Mouse (Mus musculus) neural tube, embryonic 11.5 days (tissue): ENCODE data around the gene Aadacl4. TPM values are rescaled to one million over a fixed set of nuclear protein-coding genes. Genes with fewer than 3 reads are reported as not detected.
"Not testable (repeated sequence)": the region's sequence is repeated elsewhere in the genome, so short reads cannot be mapped to it uniquely, and the experiment has no call there.

ENCODE experiments used
- ATAC-seq: fragments of 200-750 bp; cut with Nextera tagmentation; 2 replicates; pipeline ENCODE4 v1.8.0; 2017; ENCODE audit warnings: moderate number of reproducible peaks, mild to moderate bottlenecking, moderate TSS enrichment, moderate library complexity; ENCODE audit not compliant: insufficient read depth, low FRiP score, low TSS enrichment
- DNase-seq: peaks from one replicate; pipeline ENCODE4 v3.0.0-alpha.2; 2015; ENCODE audit warnings: low spot score
- H3K27ac ChIP-seq: fragments of 300-500 bp; sonication (generic); 2 replicates; pipeline ENCODE4 v1.5.1; 2014; ENCODE audit warnings: low read depth, mild to moderate bottlenecking, low read length
- H3K27me3 ChIP-seq: fragments of 300-500 bp; sonication (generic); 2 replicates; pipeline ENCODE4 v1.6.1; 2014; ENCODE audit warnings: mild to moderate bottlenecking, low read length, mixed read lengths; ENCODE audit not compliant: control insufficient read depth, insufficient read depth
- H3K36me3 ChIP-seq: fragments of 300-500 bp; sonication (generic); 2 replicates; pipeline ENCODE4 v1.6.1; 2014; ENCODE audit warnings: mild to moderate bottlenecking, low read length, moderate library complexity, mixed read lengths; ENCODE audit not compliant: control insufficient read depth, insufficient read depth
- H3K4me1 ChIP-seq: fragments of 300-500 bp; sonication (generic); 2 replicates; pipeline ENCODE4 v1.6.1; 2014; ENCODE audit warnings: low read length, mixed read lengths; ENCODE audit not compliant: control insufficient read depth, insufficient read depth
- H3K4me2 ChIP-seq: fragments of 300-500 bp; sonication (generic); 2 replicates; pipeline ENCODE4 v1.6.1; 2014; ENCODE audit warnings: low read depth, mild to moderate bottlenecking, moderate library complexity
- H3K4me3 ChIP-seq: fragments of 300-500 bp; sonication (generic); 2 replicates; pipeline ENCODE4 v1.5.1; 2014; ENCODE audit warnings: low read depth, low read length
- H3K9ac ChIP-seq: fragments of 300-500 bp; sonication (generic); 2 replicates; pipeline ENCODE4 v1.6.1; 2014; ENCODE audit warnings: mild to moderate bottlenecking, low read length
- H3K9me3 ChIP-seq: fragments of 300-500 bp; sonication (generic); 2 replicates; pipeline ENCODE4 v1.6.1; 2016; ENCODE audit warnings: low read length; ENCODE audit not compliant: control insufficient read depth
- WGBS: fragments of 180-500 bp; shearing (Covaris S2); extraction: QIAGEN DNeasy Blood & Tissue Kit; methylation state at CpG from one replicate; pipeline ENCODE4 v1.1.7; 2014; 5-methylcytosine and 5-hydroxymethylcytosine counted together
- polyA plus RNA-seq: library from polyadenylated mRNA; unstranded; fragments of >200 nt; fragmentation: Nextera tagmentation; extraction: Ambion mirVana; gene quantifications from 2 replicates; pipeline ENCODE4 v1.2.1, GENCODE M21; 2014

Gene Aadacl4
- polyA plus RNA-seq, result not detected in 2 replicates

GRCm38 (mm10) chr4:144613407-144613806 is at the start of gene Aadacl4:
Aadacl4 (plus strand) TSS chr4:144613707.
- no peaks in the 10 kb centered on the region for H3K27me3 ChIP-seq
- no peak within 1 kb of the TSS for H3K4me3 ChIP-seq
- no peak within 1 kb of the TSS for H3K27ac ChIP-seq
- DNase-seq (no peak), ATAC-seq (no peak)
- 64% methylated on average over 1 of the region's 1 CpGs for WGBS
- no peaks in the 10 kb centered on the region for H3K4me1 ChIP-seq
- H3K9ac ChIP-seq, result no peak within 1 kb of the TSS
- no peaks in the 10 kb centered on the region; the same call in none of the 2 replicates for H3K9me3 ChIP-seq
- no peaks in the 10 kb centered on the region for H3K36me3 ChIP-seq
- no peak within 1 kb of the TSS for H3K4me2 ChIP-seq

GRCm38 (mm10) chr4:144565034-144565433 is 48.5 kb upstream of the Aadacl4 start, which contains the start of gene Gm13124:
Gm13124 (minus strand) TSS chr4:144565134.
- Histone ChIP-seq H3K9ac (no peak within 1 kb of the TSS), H3K36me3 (no peaks in the 10 kb centered on the region), H3K27ac (no peak within 1 kb of the TSS), H3K4me1 (no peaks in the 10 kb centered on the region), H3K27me3 (no peaks in the 10 kb centered on the region), H3K4me3 (no peak within 1 kb of the TSS), H3K9me3 (0 out of 2 replicates have a peak, but pooled peaks cover 6% of the 10 kb centered on the region), H3K4me2 (no peak within 1 kb of the TSS)
- DNase-seq (no peak), ATAC-seq (no peak)
- WGBS, result 91% methylated on average over 1 of the region's 1 CpGs

- Histone ChIP-seq H3K9ac (no peak overlapping the region), H3K27me3 (no peaks in the 10 kb centered on the region), H3K27ac (no peak overlapping the region), H3K4me3 (no peak overlapping the region), H3K4me2 (no peak overlapping the region), H3K36me3 (no peaks in the 10 kb centered on the region), H3K4me1 (no peaks in the 10 kb centered on the region), H3K9me3 (0 out of 2 replicates have a peak, but pooled peaks cover 2% of the 10 kb centered on the region)
- DNase-seq (no peak), ATAC-seq (no peak)
Measured at GRCm38 (mm10) chr4:144567752-144568151, 45.8 kb upstream of the Aadacl4 start.

GRCm38 (mm10) chr4:144586207-144586606 is 27.3 kb upstream of the Aadacl4 start:
- 89% methylated on average over 12 of the region's 16 CpGs for WGBS
- not testable (repeated sequence) for H3K4me1 ChIP-seq, DNase-seq, H3K4me3 ChIP-seq, H3K9me3 ChIP-seq, H3K27me3 ChIP-seq, H3K27ac ChIP-seq, H3K9ac ChIP-seq, H3K4me2 ChIP-seq, H3K36me3 ChIP-seq
- ATAC-seq, result peak; percentile 45; the same call in 1 of the 2 replicates

GRCm38 (mm10) chr4:144592790-144593189 is 20.7 kb upstream of the Aadacl4 start:
- no peak for DNase-seq
- no peak overlapping the region for H3K4me2 ChIP-seq
- H3K27me3 ChIP-seq, result no peaks in the 10 kb centered on the region
- peaks cover 9% of the 10 kb centered on the region for H3K9me3 ChIP-seq
- H3K4me1 ChIP-seq, result no peaks in the 10 kb centered on the region
- no peak overlapping the region for H3K9ac ChIP-seq
- no peak overlapping the region for H3K27ac ChIP-seq
- no peak overlapping the region for H3K4me3 ChIP-seq
- H3K36me3 ChIP-seq, result no peaks in the 10 kb centered on the region
- no peak for ATAC-seq

- no peak overlapping the region for H3K4me2 ChIP-seq
- WGBS, result 91% methylated on average over 1 of the region's 1 CpGs
- no peak overlapping the region for H3K4me3 ChIP-seq
- no peaks in the 10 kb centered on the region for H3K4me1 ChIP-seq
- no peaks in the 10 kb centered on the region for H3K36me3 ChIP-seq
- no peaks in the 10 kb centered on the region for H3K27me3 ChIP-seq
- H3K9me3 ChIP-seq, result no peaks in the 10 kb centered on the region; the same call in none of the 2 replicates
- H3K27ac ChIP-seq, result no peak overlapping the region
- ATAC-seq (no peak), DNase-seq (no peak)
- H3K9ac ChIP-seq, result no peak overlapping the region
Measured at GRCm38 (mm10) chr4:144614586-144614985, 1.1 kb downstream of the Aadacl4 start.

GRCm38 (mm10) chr4:144638263-144638662 is 24.8 kb downstream of the Aadacl4 start:
- Histone ChIP-seq H3K4me1 (no peaks in the 10 kb centered on the region), H3K9ac (no peak overlapping the region), H3K27me3 (no peaks in the 10 kb centered on the region), H3K36me3 (no peaks in the 10 kb centered on the region), H3K9me3 (peaks cover 3% of the 10 kb centered on the region; the same call in 1 of the 2 replicates), H3K27ac (no peak overlapping the region), H3K4me2 (no peak overlapping the region), H3K4me3 (no peak overlapping the region)
- ATAC-seq, result no peak
- no peak for DNase-seq

Other genes starting within 250 kb of the Aadacl4 start
- not detected in 2 replicates for gene Pramef20, start 235.8 kb upstream of the Aadacl4 start, polyA plus RNA-seq
- gene Pramef12, start 205.2 kb upstream of the Aadacl4 start, polyA plus RNA-seq, result not detected in 2 replicates
- not detected in 2 replicates for gene 1700012P22Rik, start 174.9 kb upstream of the Aadacl4 start, polyA plus RNA-seq
- not detected in 2 replicates for gene Gm9944, start 160.4 kb upstream of the Aadacl4 start, polyA plus RNA-seq
- not detected in 2 replicates for gene Aadacl3, start 150.0 kb upstream of the Aadacl4 start, polyA plus RNA-seq
- not detected in 2 replicates for gene 9430007A20Rik, start 93.9 kb upstream of the Aadacl4 start, polyA plus RNA-seq
- not detected in 2 replicates for gene Gm13124, start 48.6 kb upstream of the Aadacl4 start, polyA plus RNA-seq
- gene Gm436, start 72.7 kb downstream of the Aadacl4 start, polyA plus RNA-seq, result not detected in 2 replicates
- not detected in 2 replicates for gene Gm13178, start 107.7 kb downstream of the Aadacl4 start, polyA plus RNA-seq
- gene Gm438, start 172.9 kb downstream of the Aadacl4 start, polyA plus RNA-seq, result not detected in 2 replicates